30 mouse cellular contexts compared by ENCODE assay signal in the genomic region with DNA sequence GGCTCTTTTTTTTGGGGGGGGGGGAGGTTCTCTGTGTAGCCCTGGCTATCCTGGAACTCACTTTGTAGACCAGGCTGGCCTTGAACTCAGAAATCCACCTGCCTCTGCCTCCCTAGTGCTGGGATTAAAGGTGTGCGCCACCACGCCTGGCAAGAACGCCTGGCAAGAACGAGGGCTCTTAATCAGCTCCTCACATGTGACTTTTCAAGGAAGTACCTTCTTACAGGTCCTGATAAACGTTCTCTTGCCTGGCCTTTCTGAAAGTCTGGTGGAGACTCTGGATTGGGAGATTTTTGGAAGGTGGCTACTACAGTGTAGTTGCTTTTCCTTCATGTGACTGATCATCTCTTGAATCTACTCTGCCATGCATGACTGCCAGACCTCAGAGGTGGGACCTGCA. TPM values are rescaled to one million over a fixed set of nuclear protein-coding genes. Genes with fewer than 3 reads are reported as not detected.
"Had no signal": no experiment of that assay in that cellular context is flagged by ENCODE, and none has a peak within 500 bp of the region (broad histone marks: within the 10 kb centered on the region; RNA-seq: fewer than 3 reads in every experiment).

No protein-coding gene starts in this region.

RNA-seq across cellular contexts. Expression of a gene that starts 54.0 kb away (rescaled TPM):
- total RNA-seq: heart, postnatal 10 days; heart, postnatal 14 days; heart, postnatal 25 days; heart, postnatal 36 days; heart, postnatal 4 days; hematopoietic stem cell, adult 5-6 weeks; layer of hippocampus, adult 18-20 months; layer of hippocampus, adult 2 months; layer of hippocampus, adult 8-10 months; layer of hippocampus, postnatal 25 days; layer of hippocampus, postnatal 36 days; left cerebral cortex, adult 2 months had no signal
- polyA plus RNA-seq: heart, embryonic 11.5 days; heart, embryonic 12.5 days; heart, embryonic 13.5 days; heart, embryonic 14.5 days; heart, embryonic 15.5 days; heart, embryonic 16.5 days; heart, postnatal 0 days; inflammation-experienced regulatory T-cells, adult 6 months; intestine, embryonic 14.5 days; intestine, embryonic 15.5 days; intestine, embryonic 16.5 days; intestine, postnatal 0 days; kidney, adult 2 months; kidney, embryonic 14.5 days; kidney, embryonic 15.5 days; kidney, embryonic 16.5 days; kidney, postnatal 0 days; large intestine, adult 2 months had no signal
